Mouse (Mus musculus): Measurements from ENCODE around the gene Dusp3.
"Not testable (repeated sequence)": the region's sequence is repeated elsewhere in the genome, so short reads cannot be mapped to it uniquely, and the experiment has no call there.

The Dusp3 gene

GRCm38 (mm10) chr11:102011510-102011909, 24.7 kb upstream of the Dusp3 start:
- DNase-seq (ENCODE audit: low read depth, low spot score): no peak

GRCm38 (mm10) chr11:102010140-102010539, 23.3 kb upstream of the Dusp3 start:
- no peak for DNase-seq (ENCODE audit: low read depth, low spot score)

GRCm38 (mm10) chr11:102008954-102009637, 22.3 kb upstream of the Dusp3 start:
- no peak for DNase-seq (ENCODE audit: low read depth, low spot score)

DNA sequence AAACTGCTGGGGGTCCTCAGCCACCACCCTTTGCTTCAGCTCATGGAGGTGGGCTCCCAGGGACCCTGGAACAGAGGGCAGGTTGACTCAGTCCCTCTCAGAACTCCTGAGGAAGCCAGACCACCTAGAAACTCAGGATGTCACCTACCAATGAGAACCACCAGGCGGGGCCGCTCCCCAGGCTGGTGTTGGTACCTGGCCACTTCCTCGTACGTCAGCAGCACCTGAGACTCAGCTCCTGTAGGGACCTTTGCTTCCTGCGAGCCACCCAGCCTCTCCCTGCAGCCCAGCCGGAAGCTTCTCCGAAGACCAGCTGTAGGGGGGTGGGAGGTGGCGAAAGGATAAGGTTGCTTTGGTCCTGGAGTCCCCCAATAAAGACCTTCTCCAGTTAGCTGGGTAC, 21.6 kb upstream of the Dusp3 start:
- DNase-seq (ENCODE audit: low read depth, low spot score): no peak

DNA sequence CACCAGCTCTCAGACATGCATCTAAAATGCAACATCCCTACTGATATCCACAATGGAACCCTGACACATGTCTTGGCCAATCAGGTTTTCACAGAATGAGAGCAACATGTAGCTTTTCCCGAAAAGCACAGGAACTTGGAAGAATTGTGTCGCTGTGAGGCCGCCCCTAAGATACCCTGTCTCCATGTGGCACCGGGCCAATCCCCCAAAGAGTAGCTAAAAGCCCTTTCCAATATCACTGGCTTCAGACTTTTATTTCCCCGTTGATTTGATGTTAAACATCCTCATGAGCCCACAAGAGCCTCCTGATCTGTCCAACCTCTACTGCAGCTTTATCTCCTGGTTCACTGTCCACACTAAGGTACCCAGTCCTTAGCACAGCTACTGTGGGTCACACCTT, 19.9 kb upstream of the Dusp3 start:
- DNase-seq (ENCODE audit: low read depth, low spot score): no peak

- no peak for DNase-seq (ENCODE audit: low read depth, low spot score)
These were observed 19.5 kb upstream of the Dusp3 start for GRCm38 (mm10) chr11:102006271-102006670.

DNA sequence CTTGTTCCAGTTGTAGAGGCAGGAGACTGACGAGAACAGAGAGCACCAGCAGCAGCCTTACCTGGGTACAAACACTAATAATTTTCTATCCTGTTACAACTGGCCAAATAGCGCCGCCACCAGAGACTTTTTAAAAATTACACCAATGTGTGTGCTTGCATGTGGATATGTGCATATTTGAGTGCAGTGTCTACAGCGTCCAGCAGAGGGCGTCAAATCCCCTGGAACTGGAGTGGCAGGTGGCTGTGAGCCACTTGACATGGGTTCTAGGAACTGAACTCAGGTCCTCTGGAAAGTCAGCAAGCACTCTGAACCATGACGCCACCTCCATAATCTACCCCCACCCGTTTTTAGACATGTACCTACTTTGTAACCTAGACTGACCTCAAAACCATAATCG, 17.4 kb upstream of the Dusp3 start:
- DNase-seq (ENCODE audit: low read depth, low spot score): no peak

DNA sequence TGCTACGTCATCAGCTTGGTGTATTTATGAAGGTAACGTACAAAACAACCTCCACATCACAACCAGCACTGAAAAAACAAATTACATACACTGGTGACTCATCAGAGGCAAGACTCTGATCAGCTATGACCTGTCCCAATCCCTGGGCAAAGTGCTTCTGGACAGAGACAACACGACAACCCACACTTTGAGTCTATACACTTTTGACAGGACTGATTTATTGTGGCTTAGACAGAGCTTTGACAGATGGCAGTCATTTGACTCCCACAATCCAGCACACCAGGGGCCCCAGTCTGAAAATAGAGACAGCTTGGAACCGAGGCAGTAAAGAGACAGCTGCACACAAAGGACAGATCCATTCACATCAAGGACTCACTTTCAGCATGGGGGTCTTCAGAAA, 12.7 kb upstream of the Dusp3 start:
- no peak for DNase-seq (ENCODE audit: low read depth, low spot score)

- DNase-seq (ENCODE audit: low read depth, low spot score): no peak
These were observed 11.4 kb upstream of the Dusp3 start for GRCm38 (mm10) chr11:101998258-101998657.

GRCm38 (mm10) chr11:101995938-101996337, 9.1 kb upstream of the Dusp3 start:
- no peak for DNase-seq (ENCODE audit: low read depth, low spot score)

DNA sequence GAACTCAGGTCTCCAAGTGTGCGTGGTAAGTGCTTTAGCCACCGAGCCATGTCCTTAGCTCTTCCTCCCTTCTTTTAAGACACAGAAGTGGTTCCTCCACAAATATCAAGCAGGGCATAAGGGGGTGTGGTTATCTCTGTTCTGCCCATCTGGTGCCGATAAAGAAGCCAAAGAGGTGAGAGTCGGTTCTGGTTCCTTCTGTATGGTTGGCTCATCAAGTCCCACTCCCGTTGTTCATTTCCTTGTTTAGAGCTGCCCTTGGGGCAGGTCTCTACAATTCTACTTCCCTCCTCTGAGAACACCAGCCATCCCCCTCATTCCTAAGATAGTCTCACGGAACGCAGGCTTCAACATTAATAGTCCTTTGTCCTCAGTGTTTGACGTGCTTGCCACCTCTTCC, 7.3 kb upstream of the Dusp3 start:
- no peak for DNase-seq (ENCODE audit: low read depth, low spot score)

DNA sequence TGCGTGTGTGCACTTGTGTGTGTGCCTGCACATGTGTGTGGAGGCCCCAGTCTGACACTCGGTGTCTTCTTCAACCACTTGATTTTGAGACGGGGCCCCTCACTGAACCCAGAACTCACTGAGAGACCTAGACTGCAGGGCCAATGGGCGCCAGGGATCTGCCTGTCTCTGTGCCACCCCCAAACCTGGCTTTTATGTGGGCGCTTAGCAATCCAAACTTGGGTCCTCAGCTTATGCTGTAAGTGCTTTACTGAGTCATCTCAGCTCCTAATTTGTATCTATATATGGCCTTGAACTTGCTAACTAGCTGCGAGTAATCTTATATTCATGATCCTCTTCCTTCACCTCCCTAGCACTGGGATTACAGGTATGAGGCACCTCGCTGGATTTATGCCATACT, 5.6 kb upstream of the Dusp3 start:
- DNase-seq (ENCODE audit: low read depth, low spot score): no peak

DNA sequence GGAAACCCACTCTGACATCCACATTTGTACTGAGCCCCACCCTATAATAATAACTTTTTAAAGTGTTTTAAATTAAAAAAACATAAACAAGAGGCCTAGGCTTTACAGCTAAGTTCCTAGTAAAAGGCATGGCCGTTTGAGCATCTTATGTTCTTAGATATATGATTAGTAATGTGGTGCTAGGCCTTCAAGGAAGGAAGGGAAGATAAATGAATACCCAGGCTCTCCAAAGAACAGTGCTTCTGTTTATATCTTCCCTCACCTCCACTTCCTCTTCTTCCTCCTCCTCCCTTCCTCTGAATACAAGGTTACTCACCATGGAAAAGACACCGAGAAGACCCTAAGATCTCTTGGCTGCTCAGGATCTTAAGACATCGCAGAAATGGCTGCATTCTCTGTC, 5.0 kb upstream of the Dusp3 start:
- no peak for DNase-seq (ENCODE audit: low read depth, low spot score)

DNA sequence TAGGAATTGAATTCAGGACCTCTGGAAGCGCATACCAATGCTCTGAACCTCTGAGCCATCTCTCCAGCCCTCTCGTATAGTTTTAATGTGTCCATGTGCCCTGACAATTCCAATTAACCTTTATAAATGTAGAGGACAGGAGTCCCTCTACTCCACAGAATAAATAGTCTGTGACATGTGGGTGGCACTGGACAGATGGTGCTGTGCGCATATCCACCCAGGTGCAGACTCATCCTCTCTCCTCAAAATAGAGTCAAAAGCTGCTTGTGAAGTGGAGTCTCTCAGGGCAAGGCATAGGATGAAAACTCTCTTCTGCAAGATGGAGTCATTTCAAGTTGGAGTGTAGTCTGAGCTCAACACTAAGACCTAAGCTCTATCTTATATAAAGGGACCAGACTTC, 3.4 kb upstream of the Dusp3 start:
- DNase-seq (ENCODE audit: low read depth, low spot score): no peak

DNA sequence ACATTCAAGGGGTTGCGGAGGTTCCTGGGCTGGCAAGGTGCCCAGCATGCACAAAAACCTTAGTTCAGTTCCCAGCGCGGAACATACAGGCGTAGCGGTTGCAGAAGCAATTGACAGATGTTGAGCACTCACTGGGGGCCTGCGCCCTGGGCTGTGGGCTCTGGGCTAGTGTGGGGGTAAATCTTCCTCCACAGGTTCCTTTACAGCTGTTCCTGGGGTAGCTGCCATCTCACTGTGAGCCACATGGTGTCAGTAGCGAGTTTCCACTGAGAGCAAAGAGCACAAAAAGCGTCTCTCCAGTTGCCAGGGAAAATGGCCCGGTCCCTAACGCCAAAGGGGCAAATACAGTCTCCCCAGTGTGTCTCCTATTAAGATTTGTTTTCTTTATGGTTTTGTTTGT, 823 bp downstream of the Dusp3 start:
- peak; percentile 74 for DNase-seq (ENCODE audit: low read depth, low spot score)

DNA sequence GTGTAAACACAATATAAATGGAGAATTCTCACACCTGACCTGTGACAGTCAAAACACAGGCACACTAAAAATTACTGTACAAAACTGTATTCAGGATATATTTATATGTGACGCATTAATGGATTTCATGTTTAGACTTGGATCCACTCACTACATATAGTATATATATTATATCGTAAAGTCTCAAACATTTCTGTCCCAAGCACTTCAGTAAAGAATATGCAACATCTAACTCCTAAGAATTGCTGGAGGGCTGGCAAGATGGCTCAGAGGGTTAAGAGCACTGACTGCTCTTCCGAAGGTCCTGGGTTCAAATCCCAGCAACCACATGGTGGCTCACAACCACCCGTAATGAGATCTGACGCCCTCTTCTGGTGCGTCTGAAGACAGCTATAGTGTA, 1.4 kb downstream of the Dusp3 start:
- not testable (repeated sequence) for DNase-seq (ENCODE audit: low read depth, low spot score)

DNA sequence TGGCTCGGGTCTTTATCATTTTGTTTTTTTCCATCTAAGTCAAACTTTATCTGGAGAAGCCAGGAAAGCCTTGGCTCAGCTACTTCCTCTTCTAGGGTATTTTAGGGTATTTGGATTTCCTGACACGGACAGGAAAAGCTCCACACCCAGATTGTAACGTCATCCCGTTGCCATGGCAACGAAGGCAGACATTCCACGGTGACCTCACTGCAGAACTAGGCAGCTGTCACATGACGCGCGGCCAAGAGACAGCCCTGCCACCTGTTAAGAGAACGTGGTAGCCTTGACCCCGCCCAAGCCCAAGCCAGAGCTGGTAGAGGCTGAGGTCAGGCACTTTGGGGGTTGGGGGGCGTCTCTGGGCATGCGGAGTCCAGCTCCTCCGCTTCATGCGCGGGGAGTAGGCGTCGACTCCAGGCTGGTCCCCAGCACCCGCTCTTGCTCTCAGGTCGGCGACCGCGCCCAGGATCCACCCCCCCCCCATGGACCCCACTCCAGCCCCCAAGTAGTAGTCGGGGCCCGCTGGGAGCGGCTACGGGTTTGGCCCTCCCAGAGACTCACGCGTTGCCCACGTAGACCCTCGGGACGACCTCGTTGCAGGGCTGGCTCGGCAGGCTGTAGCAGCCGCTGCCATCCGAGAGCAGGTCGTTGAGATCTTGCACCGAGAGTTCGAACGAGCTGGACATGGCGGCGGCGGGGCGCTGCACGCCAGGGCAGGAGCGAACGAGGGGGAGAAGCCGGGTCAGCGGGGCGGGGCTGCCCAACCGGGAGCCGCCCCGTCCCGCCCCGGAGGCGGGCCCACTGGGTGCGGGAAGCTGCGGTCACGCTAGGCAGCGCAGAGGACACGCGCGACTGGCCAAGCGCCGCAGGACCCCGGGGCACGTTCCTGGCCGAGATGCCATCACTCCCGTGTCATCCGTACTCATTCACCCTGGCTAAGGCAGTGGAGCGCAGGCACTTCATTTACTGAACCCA, 2.5 kb downstream of the Dusp3 start, which contains the start of gene Cfap97d1:
Gene Cfap97d1, plus strand, starts transcription at position 226 of the 972 bp plus-strand sequence.
- peak; percentile 83 for DNase-seq (ENCODE audit: low read depth, low spot score)

DNA sequence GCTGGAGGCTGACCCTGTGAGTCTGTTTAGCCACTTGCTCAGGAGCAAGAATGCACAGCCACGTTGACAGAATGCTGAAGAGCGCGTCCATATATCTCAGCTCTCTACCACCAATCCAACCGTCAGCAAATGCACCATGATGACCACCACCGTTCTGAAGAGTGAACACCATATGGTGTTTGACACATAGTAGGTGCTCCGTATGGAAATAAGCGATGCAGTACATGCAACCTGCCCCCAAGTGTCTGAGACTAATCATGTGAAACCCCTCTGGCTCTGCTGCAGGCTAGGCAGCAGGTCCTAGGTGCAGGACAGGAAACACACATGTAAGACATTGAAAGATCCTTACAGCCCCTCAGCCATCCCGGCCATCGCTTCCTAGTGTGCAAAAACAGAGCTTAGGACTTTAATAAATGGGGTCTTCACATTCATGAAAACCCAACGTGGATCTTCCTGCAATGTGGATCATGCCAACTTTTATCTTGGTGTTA, 3.3 kb downstream of the Dusp3 start:
- no peak for DNase-seq (ENCODE audit: low read depth, low spot score)

GRCm38 (mm10) chr11:101982981-101983411, 3.8 kb downstream of the Dusp3 start:
- DNase-seq (ENCODE audit: low read depth, low spot score): no peak

GRCm38 (mm10) chr11:101981850-101982249, 5.0 kb downstream of the Dusp3 start:
- no peak for DNase-seq (ENCODE audit: low read depth, low spot score)

GRCm38 (mm10) chr11:101980603-101981157, 6.1 kb downstream of the Dusp3 start:
- DNase-seq (ENCODE audit: low read depth, low spot score): no peak

- no peak for DNase-seq (ENCODE audit: low read depth, low spot score)
These were observed 7.7 kb downstream of the Dusp3 start for GRCm38 (mm10) chr11:101979140-101979539.
